Mouse (Mus musculus): ENCODE measurements around the gene Cnot3.

DNA sequence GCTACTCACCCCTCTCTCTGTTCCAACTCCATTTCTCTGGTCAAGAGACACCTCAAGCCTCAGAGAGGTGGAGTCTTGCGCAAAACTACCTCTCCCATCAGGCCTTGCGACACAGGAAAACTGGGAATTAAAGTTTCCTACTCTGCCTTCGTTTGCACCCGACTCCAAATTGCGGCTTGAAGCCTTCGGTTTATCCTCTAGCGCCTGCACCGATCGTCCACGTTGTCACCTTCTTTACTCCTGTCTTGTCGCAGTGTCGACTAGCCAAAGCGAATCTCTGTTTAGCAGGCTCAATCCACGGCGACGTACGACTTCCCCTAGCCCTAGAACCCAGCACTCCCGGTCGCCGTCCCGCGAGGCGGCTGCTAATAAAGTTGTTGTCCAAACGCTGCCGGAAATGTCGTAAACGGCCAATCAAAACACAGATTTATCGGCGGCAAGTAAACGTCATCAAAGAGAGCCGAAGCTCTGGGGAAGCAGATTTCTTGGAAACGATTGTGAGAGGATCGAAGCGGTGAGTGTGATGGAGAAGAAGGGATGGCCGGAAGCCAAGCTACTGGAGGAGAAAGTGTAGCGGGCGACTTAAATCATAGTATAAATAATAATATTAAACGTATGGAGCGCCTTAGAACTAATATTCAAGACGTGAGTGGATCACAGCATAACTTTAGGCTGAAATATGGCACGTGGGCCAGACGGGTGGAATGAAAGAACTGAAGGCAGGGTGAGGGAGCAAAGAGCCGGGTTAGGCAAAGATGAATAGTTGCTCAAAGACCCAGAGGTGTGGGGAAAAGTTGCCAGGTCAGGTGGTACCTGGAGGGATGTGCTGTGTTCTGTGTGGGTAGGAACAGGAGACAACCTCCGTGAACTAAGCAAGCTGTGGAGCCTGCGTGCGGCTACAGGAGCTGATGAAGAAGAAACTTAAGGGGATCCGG is 15.3 kb upstream of the Cnot3 start, which contains the start of the genes Tfpt and Prpf31:
- TF ChIP-seq POLR2A (IDR thresholded peaks at IDR 0.05; ENCODE audit: low read depth, low read length) (0 out of 2 replicates have a peak, but pooled peaks have one; percentile 35), CTCF (IDR thresholded peaks at IDR 0.05; ENCODE audit: extremely low read depth, insufficient read length, insufficient replicate concordance, low read depth, low read length) (no peak)

Measured in small intestine, adult 2 months (tissue).